Mouse (Mus musculus) hindbrain, postnatal 0 days (tissue): ENCODE measurements at regions not wholly inside any gene's neighbourhood (a gene's known extent, or its start where the extent isn't known, plus 50 kb on each side); places are given as distances from the start of the nearest gene placed in this dataset.

Experiments
- ATAC-seq: fragments of 200-750 bp; cut with Nextera tagmentation; 2 replicates; pipeline ENCODE4 v1.8.0; 2017; ENCODE audit warnings: mild to moderate bottlenecking, moderate TSS enrichment, moderate library complexity
- DNase-seq: peaks from one replicate; pipeline ENCODE4 v3.0.0-alpha.2; 2015; ENCODE audit warnings: low spot score
- H3K27ac ChIP-seq: fragments of 300-500 bp; sonication (generic); 2 replicates; pipeline ENCODE4 v1.5.1; 2014; ENCODE audit warnings: mild to moderate bottlenecking
- H3K27me3 ChIP-seq: fragments of 300-500 bp; sonication (generic); 2 replicates; pipeline ENCODE4 v1.6.1; 2014; ENCODE audit warnings: low read length, mixed read lengths; ENCODE audit not compliant: insufficient read depth
- H3K36me3 ChIP-seq: fragments of 300-500 bp; sonication (generic); 2 replicates; pipeline ENCODE4 v1.6.1; 2014; ENCODE audit warnings: low read length, mixed read lengths; ENCODE audit not compliant: insufficient read depth
- H3K4me1 ChIP-seq: fragments of 300-500 bp; sonication (generic); 2 replicates; pipeline ENCODE4 v1.6.1; 2014; ENCODE audit warnings: antibody characterized with exemption, low read length, mixed read lengths; ENCODE audit not compliant: insufficient read depth
- H3K4me2 ChIP-seq: fragments of 300-500 bp; sonication (generic); 2 replicates; pipeline ENCODE4 v1.6.1; 2014; ENCODE audit warnings: low read depth, mild to moderate bottlenecking, low read length, moderate library complexity, mixed read lengths
- H3K4me3 ChIP-seq: fragments of 300-500 bp; sonication (generic); 2 replicates; pipeline ENCODE4 v1.5.1; 2014; ENCODE audit warnings: low read length
- H3K9ac ChIP-seq: fragments of 300-500 bp; sonication (generic); replicated peaks from 2 replicates; pipeline ENCODE4 v1.6.1; 2014; ENCODE audit warnings: mild to moderate bottlenecking, low read length, moderate library complexity, mixed read lengths
- H3K9me3 ChIP-seq: fragments of 300-500 bp; sonication (generic); 2 replicates; pipeline ENCODE4 v1.6.1; 2016; ENCODE audit warnings: low read length, mixed read lengths
- CTCF ChIP-seq: IDR thresholded peaks from 2 replicates; pipeline ENCODE4 v1.5.1; 2016; ENCODE audit warnings: antibody characterized with exemption, control low read depth, low read depth
- WGBS: fragments of 180-500 bp; shearing (Covaris S2); extraction: QIAGEN DNeasy Blood & Tissue Kit; methylation state at CpG from one replicate; pipeline ENCODE4 v1.1.7; 2014; 5-methylcytosine and 5-hydroxymethylcytosine counted together

DNA sequence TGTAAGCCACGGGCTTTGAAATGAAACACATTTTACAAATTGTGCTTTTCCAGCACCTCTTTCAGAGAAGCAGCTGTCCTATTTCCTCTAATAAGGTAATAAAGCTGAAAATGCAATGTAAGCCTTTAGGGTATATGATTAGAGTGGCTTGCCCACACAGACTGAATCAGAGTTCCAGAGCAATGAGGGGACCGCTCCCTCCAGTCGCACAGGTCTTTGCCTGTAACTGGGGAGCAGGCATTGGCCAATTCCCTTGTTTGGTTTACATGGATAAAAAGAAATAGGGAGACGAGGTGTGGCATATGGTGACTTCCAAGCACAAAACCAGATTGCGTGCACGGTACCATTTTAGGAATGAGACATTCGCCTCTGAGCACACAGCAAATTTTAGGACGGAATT, 112.7 kb upstream of the Frg1 start:
- Histone ChIP-seq H3K27me3 (no peaks in the 10 kb centered on the region), H3K9ac (no peak overlapping the region), H3K4me2 (no peak overlapping the region), H3K9me3 (no peaks in the 10 kb centered on the region), H3K36me3 (no peaks in the 10 kb centered on the region), H3K4me3 (no peak overlapping the region), H3K4me1 (no peaks in the 10 kb centered on the region), H3K27ac (no peak overlapping the region)
- 83% methylated on average over 8 of the region's 8 CpGs for WGBS
- TF ChIP-seq CTCF, result no peak
- ATAC-seq (no peak), DNase-seq (no peak)

DNA sequence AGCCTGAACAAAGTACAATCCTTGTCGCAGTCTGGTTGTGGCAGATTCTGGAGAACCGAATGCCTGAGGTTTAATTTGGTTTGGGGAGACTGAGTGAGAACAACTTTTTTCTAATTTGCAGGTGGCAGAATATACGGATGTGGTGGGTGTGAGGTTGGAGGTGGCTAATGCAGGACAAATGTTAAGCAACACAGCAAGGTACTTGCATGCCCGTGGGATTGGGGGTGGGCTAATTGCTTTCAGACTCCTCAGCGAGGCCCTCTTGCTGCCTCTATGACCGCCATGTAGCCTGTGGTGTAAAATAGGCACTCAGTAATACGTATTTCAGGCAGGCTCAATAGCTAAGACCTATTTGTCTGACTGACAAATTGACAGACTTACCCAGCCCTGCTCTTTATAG, 109.4 kb upstream of the Frg1 start:
- no peak for TF ChIP-seq CTCF
- H3K9me3 ChIP-seq, result no peaks in the 10 kb centered on the region
- 79% methylated on average over 7 of the region's 7 CpGs for WGBS

DNA sequence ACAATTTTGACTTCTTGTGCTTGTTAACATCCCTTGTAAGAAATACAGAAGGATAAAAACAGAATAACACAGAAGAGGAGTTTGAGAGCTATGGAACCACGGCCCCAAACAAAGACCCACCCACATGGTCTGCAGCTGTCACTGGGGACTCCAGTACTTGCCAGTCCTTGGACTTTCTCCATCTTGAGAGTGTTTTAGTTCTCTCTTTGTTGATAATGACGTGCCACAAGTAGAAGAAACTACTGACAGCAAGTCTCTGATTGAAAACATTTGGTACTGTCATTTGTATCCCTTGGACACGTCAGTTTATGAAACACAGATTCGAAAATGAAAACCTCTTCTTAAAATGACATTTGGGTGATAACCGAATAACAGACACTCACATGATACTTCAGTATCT, 68.3 kb upstream of the Frg1 start:
- H3K4me2 ChIP-seq, result no peak overlapping the region
- H3K36me3 ChIP-seq, result no peaks in the 10 kb centered on the region
- no peaks in the 10 kb centered on the region for H3K27me3 ChIP-seq
- H3K9me3 ChIP-seq, result no peaks in the 10 kb centered on the region
- no peak for DNase-seq
- H3K4me3 ChIP-seq, result no peak overlapping the region
- ATAC-seq, result no peak
- H3K27ac ChIP-seq, result no peak overlapping the region
- 79% methylated on average over 5 of the region's 5 CpGs for WGBS
- H3K9ac ChIP-seq, result no peak overlapping the region
- TF ChIP-seq CTCF, result no peak
- no peaks in the 10 kb centered on the region for H3K4me1 ChIP-seq

More for the DNA sequence above, 109.4 kb upstream of the Frg1 start:
- Histone ChIP-seq H3K27ac (no peak overlapping the region), H3K36me3 (no peaks in the 10 kb centered on the region), H3K4me1 (no peaks in the 10 kb centered on the region), H3K27me3 (no peaks in the 10 kb centered on the region), H3K4me2 (no peak overlapping the region), H3K4me3 (no peak overlapping the region), H3K9ac (no peak overlapping the region)
- ATAC-seq, result no peak
- DNase-seq, result no peak

DNA sequence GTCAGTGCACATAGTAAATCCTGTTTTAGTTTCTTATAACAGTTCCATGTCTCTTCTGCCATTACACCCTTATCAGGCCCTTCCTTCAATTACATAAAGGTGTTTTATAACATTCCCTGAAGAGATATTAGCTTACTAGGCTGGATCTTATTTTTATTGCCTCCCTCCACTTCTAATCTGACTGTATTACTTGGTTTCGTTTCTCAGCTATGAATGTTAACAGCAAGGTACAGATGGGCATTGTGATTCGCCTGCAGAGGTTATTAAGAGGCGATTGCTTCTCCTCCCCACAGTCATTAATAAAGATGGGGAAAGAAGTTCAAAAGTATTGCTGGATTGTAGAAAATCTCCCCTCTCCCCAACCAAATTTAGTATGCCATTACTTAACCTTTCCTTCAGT, 66.4 kb upstream of the Frg1 start:
- Histone ChIP-seq H3K9me3 (no peaks in the 10 kb centered on the region), H3K4me3 (no peak overlapping the region), H3K4me1 (no peaks in the 10 kb centered on the region), H3K27ac (no peak overlapping the region), H3K9ac (no peak overlapping the region), H3K4me2 (no peak overlapping the region), H3K27me3 (no peaks in the 10 kb centered on the region), H3K36me3 (no peaks in the 10 kb centered on the region)
- DNase-seq, result no peak
- WGBS, result 71% methylated on average over 3 of the region's 3 CpGs
- TF ChIP-seq CTCF, result no peak
- no peak for ATAC-seq

DNA sequence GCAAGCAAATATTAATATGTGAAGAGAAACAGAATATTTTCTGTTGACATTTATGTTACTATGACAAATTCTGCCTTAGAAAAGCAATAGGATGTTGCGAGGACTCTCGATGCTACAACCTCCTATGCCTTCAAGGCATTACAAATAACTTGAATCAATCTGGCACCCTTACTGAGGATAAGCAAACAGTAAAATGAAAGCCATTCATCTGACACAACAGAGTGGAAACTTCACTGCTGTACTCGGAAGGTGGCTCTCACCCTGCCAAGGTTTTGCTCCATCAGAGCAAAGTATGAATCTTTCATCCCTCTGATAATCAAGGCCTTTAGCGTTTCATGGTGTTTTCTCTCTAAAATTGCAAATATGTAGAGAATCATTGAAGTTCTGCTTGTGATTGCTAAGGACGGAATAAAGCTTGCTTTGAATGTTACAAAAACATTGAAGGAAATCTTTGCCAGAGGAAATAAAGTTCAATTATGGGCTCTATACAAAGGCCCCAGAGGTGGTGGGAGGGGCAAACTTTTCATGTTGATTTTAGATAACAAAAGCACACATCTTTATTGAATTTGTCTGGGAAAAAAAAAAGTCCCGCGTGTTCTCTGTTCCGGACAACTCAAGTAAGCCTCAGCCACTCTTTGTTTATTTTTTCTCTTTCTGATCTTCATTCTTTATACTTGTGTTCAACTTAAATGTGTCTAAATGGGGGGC, 56.3 kb upstream of the Frg1 start:
- 68% methylated on average over 8 of the region's 8 CpGs for WGBS
- Histone ChIP-seq H3K4me2 (no peak overlapping the region), H3K9me3 (no peaks in the 10 kb centered on the region), H3K27ac (no peak overlapping the region), H3K9ac (no peak overlapping the region), H3K27me3 (no peaks in the 10 kb centered on the region), H3K4me1 (no peaks in the 10 kb centered on the region), H3K4me3 (no peak overlapping the region), H3K36me3 (no peaks in the 10 kb centered on the region)
- no peak for ATAC-seq
- peak; percentile 2 for DNase-seq
- no peak for TF ChIP-seq CTCF

DNA sequence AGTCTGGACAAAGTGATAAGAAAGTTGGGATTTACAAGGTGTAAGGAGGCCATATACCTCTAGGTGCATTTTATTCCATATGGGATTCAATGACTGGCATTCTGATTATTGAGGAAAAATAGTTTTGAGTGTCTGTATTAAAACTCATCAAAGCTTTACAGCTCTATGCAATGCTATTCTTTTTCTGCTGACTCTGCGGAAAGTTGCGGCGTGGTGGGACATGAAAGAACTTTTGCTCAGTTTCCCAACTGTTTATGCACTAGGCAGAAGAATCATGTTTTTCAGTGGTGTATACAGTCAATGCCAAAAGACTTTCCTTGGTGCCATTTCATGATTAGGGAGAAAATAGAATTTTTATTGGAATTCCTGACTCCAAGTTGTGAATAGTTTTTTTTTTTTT, 55.4 kb upstream of the Frg1 start:
- no peaks in the 10 kb centered on the region for H3K4me1 ChIP-seq
- H3K9ac ChIP-seq, result no peak overlapping the region
- no peak overlapping the region for H3K4me3 ChIP-seq
- ATAC-seq (no peak), DNase-seq (no peak)
- no peaks in the 10 kb centered on the region for H3K36me3 ChIP-seq
- no peaks in the 10 kb centered on the region for H3K9me3 ChIP-seq
- WGBS, result 89% methylated on average over 3 of the region's 3 CpGs
- no peak overlapping the region for H3K4me2 ChIP-seq
- no peak overlapping the region for H3K27ac ChIP-seq
- no peaks in the 10 kb centered on the region for H3K27me3 ChIP-seq
- no peak for TF ChIP-seq CTCF
